Mouse (Mus musculus) liver, adult (tissue): ENCODE measurements around the gene Spns3.

Experiments
- GATA4 ChIP-seq: IDR thresholded peaks from 2 replicates; pipeline ENCODE4 v1.6.1; 2014; ENCODE audit warnings: mild to moderate bottlenecking, low read length; ENCODE audit not compliant: insufficient replicate concordance

Spns3 gene

DNA sequence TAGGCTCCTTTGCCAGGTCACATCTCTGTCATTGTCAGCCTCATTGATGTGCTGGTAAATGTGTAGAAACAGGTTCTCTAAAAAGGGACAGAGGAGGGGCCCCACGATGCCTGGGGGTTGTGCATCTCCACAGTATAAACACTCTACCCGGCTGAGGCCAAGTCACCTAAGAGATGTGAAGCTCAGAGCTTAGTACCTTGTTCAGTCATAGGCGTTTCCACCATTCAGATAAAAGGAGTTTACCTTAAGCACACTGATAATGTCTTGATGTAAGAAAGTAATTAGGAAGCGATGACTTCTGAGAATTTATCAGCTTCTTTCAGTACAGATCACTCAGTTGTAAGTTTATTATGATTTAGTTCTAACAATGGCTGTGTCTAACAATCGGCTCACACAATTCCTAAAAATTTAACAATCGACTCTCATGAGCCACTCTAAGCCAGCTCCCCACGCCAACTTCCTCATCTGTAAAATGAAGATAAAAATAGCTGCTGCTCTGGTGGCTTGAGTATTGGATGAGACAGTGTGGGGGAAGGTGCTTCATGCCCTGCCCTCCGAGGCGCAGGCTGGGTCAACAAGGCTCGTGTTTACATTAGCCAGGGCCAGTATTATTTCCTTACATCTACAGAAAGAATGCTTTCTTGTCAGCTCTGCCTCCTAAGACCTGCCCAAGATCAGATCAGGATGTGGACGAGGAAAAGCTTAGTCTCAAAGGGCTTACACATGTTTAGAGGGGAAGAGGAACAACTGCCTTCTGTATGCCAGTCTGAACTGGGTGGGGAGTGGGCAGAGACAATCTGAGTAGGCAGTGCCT is 83.4 kb downstream of the Spns3 start:
- TF ChIP-seq GATA4, result no peak

DNA sequence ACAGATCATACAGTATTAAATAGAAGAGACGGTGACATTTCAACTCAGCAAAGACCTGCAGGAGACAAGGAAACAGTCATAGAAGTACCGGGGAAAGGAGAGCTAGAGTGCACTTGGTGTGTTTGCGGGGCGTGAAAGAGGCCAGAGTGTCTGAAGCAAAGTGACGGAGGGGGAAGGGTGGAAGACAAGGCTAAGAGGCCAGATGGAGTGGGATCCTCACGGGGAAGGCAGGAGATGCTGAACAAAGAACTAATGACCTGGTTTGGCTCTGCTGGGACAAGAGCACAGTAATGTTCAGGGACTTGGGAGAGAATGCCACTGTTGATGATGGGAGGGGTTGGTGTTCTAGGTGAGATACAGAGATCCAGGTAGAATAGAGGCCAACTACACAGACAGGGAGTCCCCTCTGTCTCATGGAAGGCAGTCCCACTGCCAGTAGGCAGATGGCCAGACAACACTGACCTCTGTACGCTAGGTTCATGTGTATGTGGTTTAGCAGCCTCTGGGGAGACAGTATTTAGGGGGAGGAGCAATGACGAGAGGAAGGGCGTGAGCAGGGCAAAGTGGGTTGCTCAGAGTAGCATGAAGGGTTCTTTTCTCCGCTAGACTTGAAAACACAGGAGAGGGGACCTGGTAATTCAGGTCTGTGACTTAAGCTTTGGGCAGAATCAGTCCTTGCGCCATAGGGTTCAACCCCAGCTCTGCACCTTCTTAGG is 84.2 kb downstream of the Spns3 start:
- TF ChIP-seq GATA4, result no peak

DNA sequence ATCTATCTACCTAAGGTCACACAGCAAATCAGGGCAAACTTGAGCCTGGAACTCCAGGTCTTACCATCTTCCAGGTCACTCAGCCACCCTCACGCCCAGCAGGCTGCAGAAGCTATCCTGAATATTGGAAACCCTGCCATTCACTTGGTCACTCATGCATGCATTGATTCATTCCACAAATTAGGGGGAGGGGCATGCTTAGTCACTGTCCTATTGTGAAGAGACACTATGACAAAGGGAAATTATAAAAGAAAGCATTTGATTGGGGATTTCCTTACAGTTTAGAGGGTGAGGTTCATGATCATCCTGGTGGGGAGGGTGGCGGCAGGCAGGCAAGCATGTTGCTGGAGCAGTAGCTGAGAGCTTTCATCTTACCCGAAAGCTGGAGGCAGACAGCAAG is 85.5 kb downstream of the Spns3 start:
- no peak for TF ChIP-seq GATA4

DNA sequence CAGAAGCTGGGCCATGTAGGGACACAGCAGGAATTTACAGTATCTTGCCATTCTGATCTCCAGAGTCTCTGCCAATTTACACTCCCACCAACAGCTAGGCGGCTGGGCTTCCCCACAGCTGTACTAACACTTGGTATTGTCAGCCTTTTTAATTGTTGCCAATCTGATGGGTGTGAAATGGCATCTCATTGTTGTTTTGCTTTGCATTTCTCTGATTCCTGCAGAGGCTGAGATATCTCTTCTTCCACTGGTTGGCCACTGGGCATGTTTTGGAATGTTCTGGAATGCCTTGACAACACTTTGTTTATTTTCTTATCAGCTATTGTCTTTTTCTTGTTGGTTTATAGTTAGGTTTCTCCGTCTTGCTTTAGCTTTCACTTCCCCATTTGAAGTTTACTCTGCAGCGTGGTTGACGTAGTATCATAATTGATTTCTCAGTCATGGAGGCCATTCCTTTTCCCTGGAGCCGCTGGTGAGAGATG is 88.8 kb downstream of the Spns3 start:
- TF ChIP-seq GATA4, result no peak

DNA sequence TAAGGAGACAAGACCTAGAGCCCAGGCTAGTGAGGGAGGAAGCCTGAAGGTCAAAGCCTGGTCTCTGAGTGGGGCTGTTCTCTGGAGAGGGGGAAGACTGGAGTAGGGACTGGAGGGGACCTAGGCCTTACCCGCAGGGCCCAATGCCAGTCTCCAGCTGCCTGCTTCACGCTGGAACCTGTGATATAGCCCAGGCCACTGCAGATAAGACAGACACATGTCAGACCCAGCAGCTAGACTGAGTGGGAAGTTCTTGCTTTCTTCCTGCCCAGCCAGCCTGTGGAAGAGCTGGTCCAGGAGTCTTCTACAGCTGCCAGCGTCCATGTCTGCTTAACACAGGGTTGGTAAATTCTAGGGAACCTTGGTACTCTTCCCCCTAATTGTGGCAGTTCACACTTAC is 91.8 kb downstream of the Spns3 start:
- no peak for TF ChIP-seq GATA4

DNA sequence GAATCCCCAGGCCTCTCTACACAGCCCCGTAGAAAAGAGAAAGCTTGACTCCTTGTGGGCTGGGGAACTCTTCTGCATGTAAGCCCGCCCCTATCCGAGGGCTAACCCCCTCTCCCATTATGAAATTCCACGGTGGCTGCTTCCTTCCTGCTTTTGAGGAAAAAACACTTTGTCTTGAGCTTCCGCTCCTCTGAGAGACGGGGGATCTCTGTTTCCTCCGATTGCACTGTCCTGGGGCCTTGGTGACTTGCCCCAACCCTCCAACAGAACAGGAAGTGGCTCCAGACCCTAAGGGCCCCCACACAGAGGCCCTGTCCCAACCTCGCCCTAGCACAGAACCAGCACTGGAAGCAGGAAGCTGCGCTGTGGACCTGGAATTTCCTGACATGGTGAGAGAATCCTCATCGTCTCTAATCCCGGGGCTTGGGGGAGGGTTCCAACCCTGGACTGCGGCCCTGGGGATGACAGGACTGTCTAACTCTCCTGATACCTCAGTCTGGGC is 92.3 kb downstream of the Spns3 start:
- TF ChIP-seq GATA4, result peak; percentile 75; the same call in 1 of the 2 replicates

DNA sequence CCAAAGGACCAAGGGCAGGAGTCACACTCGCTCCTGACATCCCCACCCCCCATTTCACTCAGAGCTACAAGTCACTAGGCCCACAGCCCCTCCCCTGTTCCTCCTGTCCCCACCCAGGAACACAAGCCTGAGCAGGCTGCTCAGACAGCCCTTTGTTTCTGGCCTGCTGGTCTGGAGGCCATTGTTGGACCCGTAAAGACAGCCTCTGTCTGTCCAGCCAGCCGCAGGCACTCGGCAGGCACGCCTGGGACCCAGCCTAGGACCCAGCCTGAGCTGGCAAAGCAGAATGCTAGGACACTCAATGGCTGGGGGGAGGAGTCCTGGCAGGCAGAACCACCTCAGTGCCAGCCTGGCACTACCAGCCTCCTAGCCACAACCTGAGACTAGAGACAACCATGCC is 94.6 kb downstream of the Spns3 start:
- no peak for TF ChIP-seq GATA4

DNA sequence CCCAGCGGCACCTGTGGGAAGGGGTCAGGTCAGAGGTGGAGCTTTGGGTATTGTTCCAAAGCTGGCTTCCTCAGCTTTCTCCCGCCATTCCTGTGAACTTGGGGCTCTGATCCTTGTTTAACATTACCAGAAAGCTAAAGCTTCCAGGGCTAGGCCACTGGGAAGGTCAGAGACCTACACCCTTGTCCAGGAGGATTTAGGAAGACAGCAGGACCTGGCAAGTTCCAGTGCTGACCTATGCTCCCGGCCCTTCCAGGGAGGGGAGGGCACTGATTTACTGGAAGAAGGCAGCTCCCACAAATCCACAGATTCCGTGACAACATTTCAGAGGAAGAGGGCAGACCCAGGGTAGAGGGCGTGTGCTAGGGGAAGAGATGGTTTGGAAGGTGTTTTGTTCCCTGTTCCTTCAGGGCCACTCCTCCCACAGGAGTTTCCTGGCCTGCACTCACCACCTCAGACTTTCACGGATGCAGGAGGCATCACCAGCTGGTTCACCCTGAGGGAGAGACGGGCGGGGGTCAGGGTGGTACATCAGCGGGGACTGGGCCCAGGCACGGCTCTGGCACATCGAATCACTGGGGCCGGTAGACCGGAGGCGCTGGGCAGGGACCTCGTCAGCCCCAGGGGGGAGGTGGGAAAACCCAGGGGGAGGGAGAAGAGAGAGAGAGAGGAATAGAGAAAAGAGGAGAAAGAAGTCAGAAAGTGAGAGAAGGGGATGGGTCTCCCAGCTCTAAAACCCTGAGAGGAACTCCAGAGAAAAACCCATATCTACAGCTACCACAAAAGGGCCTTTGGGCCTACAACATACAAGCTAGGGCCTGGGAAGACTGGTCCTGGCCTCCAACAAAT is 97.0 kb downstream of the Spns3 start:
- TF ChIP-seq GATA4, result no peak

DNA sequence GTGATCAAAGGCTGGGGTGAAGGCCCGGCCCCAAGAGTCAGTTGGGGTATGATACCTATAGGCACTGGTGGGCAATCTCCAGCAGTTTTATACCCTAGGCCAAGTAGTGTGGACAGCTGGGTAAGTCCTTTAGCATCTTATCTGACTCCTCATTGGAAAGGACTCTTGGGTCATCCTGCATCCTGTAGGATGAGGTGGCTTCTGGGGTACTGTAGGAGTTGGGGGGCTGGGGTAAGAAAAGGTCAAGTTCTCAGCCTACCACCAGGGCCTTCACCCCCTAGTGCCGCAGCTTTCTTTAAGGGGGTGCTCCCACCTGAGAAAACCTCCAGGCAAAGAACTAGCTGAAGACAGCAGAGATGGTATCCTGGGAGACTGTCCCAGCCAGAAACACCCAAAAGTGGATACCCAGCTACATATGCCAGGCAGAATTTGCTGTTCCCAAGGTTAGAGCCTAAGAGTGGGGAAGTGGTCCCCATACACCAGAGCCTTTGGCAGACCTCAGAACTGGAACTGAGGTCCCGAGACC is 98.1 kb downstream of the Spns3 start:
- TF ChIP-seq GATA4, result no peak

DNA sequence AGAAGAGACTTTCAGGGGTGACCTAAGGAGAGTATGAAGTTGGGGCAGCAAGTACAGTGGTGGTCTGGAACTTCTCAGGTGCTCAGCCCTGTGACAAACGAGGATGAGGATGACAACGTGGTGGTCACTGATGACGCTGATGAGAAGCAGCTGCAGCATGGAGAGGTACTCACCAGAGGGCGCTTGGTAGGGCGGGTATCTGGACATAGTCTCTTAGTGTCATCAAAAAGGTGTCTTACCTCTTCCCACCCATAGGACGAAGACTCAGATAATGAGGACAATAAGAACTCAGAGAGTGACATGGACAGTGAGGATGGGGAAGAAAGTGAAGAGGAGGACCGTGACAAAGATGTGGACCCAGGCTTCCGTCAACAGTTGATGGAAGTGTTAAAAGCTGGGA is 102.8 kb downstream of the Spns3 start:
- TF ChIP-seq GATA4, result no peak

DNA sequence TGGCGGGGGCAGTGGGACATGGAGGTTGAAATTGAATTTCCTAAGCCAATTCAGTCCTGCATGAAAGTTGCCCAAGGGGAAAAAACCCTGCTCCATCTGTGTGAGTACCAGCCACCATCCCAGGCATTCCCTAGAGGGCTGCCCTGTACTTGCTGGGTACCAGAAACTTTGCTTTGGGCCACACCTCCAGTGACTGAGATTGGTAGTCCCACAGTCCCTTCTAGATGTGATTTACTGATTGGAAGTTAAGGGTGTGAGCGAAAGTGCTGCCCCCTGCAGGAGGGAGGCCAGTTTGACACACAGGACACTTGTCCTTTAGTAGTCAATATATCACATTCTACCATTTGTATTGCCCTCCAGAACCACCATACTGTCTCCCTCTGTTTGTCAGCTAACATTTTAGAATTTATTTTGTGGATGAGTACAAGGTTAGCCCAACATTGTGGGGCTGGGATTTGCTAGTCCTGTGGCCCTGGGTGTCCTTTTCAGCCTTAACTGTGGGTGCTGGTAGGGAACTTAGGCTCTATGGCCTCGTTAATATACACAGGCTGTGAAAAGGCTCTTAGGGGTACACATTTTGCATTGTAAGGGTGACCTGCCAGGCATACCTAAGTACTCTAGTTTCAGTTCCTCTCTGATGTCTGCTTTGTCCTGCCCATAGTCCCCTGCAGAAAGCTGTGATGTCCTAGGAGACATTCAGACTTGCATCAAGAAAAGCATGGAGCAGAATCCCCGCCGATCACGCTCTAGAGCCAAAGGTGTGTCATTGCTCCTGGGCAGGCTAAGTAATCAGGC is 103.8 kb downstream of the Spns3 start:
- TF ChIP-seq GATA4, result peak; percentile 83; the same call in 1 of the 2 replicates
